Mouse (Mus musculus): ENCODE measurements around the gene Brox. TPM values are rescaled to one million over a fixed set of nuclear protein-coding genes. Genes with fewer than 3 reads are reported as not detected.

Gene Brox
- polyA plus RNA-seq, 1 experiment from 2014 or later, result 40.3 TPM

DNA sequence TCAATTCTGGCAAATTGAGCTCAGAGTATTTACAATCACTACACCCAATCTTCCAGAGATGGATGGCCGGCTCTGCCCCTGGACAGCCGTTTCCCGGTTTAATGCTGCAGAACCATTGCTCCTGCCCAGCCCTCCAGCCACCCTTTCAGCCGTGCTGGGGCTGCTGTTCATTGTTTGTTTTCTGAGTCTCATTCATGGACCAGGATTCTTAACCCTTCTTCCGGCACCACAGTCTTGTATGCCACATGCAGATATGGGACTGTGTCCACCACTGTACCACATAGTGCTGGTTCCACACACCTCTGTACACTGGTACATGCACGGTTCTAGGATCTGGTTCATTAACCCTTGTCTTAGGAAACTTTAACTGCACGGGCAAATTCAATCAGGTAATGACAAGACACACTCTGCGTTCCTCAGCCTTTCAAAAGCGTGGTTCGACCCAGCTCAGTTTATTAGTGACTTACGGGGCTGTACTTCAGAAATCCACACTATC, 63.3 kb downstream of the Brox start:
- 79% methylated on average over 11 of the region's 11 CpGs for WGBS
- H3K36me3 ChIP-seq (ENCODE audit: control insufficient read depth, insufficient read depth, low read length), result no peaks in the 10 kb centered on the region
- H3K27ac ChIP-seq (replicated peaks; ENCODE audit: low read depth, low read length), result no peak overlapping the region
- ATAC-seq (ENCODE audit: insufficient number of reproducible peaks, low FRiP score, low TSS enrichment, low read depth), result no peak
- H3K4me2 ChIP-seq (ENCODE audit: low read depth, severe bottlenecking), result no peak overlapping the region
- no peak overlapping the region for H3K4me3 ChIP-seq (ENCODE audit: low read depth, low read length)
- H3K4me1 ChIP-seq (ENCODE audit: control insufficient read depth, insufficient read depth, low read length), result no peaks in the 10 kb centered on the region
- no peak overlapping the region for H3K9ac ChIP-seq (ENCODE audit: low read length)
- H3K27me3 ChIP-seq (ENCODE audit: control insufficient read depth, insufficient read depth, low read length), result no peaks in the 10 kb centered on the region
- no peak for DNase-seq (ENCODE audit: low spot score)
- H3K9me3 ChIP-seq (ENCODE audit: control insufficient read depth, low read length), result no peaks in the 10 kb centered on the region

DNA sequence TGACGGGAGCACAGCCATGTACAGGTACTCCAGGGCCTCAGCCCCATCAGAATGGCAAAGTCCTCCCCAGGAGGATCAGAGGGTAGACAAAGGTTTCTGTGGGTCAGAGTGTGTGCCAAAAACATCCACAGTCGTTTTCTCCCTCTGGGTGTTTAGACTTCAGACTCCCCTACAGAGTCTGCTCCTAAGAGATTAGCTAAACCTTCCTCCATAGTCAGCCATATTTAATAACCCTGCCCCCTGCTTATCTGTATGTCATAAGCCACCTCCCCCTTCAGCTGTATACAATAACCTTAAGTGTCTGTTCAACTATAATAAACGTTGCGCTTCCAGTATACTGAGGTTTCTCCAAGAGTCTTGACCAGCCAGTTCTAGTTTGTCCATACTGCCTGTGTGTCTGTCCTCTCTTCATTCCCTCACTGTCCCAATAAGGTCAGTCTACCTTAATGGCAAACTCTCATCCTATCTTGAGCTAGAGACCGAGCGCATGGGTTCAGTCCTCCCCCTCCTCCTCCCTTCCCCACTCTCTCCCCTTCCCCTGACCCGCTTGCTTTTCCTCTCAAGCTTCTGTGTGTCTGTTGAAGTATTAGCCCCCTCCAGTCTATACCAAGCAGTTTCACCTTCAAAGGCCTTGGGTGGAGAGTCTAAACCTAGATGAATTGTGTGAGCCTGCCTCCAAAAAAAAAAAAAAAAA, 63.9 kb downstream of the Brox start:
- Histone ChIP-seq H3K4me1 (ENCODE audit: control insufficient read depth, insufficient read depth, low read length) (no peaks in the 10 kb centered on the region), H3K27me3 (ENCODE audit: control insufficient read depth, insufficient read depth, low read length) (no peaks in the 10 kb centered on the region), H3K4me3 (ENCODE audit: low read depth, low read length) (no peak overlapping the region), H3K36me3 (ENCODE audit: control insufficient read depth, insufficient read depth, low read length) (no peaks in the 10 kb centered on the region), H3K4me2 (ENCODE audit: low read depth, severe bottlenecking) (no peak overlapping the region), H3K9me3 (ENCODE audit: control insufficient read depth, low read length) (no peaks in the 10 kb centered on the region), H3K9ac (ENCODE audit: low read length) (no peak overlapping the region), H3K27ac (replicated peaks; ENCODE audit: low read depth, low read length) (no peak overlapping the region)
- DNase-seq (ENCODE audit: low spot score) (no peak), ATAC-seq (ENCODE audit: insufficient number of reproducible peaks, low FRiP score, low TSS enrichment, low read depth) (no peak)
- 78% methylated on average over 7 of the region's 7 CpGs for WGBS

DNA sequence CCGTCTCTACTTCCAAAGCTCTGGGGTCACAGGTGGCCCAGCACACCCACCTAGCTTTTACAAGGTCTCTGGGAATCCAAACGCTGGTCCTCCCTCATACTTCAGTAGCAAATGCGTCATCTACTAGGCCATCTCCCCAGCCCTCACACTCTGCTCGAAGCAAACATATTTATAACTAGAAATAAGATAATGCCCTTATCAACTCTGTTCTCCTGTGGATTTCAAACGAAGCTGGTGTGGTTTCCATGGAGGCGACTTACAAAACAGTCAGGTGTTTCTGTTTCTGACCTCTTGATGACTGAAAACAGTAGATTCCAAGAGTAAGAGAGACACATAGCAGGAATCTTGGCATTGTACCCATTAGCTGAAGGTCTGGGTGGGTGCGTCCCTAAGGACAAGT, 69.6 kb downstream of the Brox start:
- H3K36me3 ChIP-seq (ENCODE audit: control insufficient read depth, insufficient read depth, low read length), result no peaks in the 10 kb centered on the region
- no peak overlapping the region for H3K4me3 ChIP-seq (ENCODE audit: low read depth, low read length)
- H3K27ac ChIP-seq (replicated peaks; ENCODE audit: low read depth, low read length), result no peak overlapping the region
- no peaks in the 10 kb centered on the region for H3K4me1 ChIP-seq (ENCODE audit: control insufficient read depth, insufficient read depth, low read length)
- H3K9ac ChIP-seq (ENCODE audit: low read length), result no peak overlapping the region
- 90% methylated on average over 7 of the region's 7 CpGs for WGBS
- DNase-seq (ENCODE audit: low spot score) (no peak), ATAC-seq (ENCODE audit: insufficient number of reproducible peaks, low FRiP score, low TSS enrichment, low read depth) (no peak)
- H3K27me3 ChIP-seq (ENCODE audit: control insufficient read depth, insufficient read depth, low read length), result no peaks in the 10 kb centered on the region
- H3K4me2 ChIP-seq (ENCODE audit: low read depth, severe bottlenecking), result no peak overlapping the region
- no peaks in the 10 kb centered on the region for H3K9me3 ChIP-seq (ENCODE audit: control insufficient read depth, low read length)

Other genes with a start within 250 kb of the Brox start
- 19.3 and 20.1 TPM in 2 replicates for gene Disp1, start 75.7 kb downstream of the Brox start, polyA plus RNA-seq (2014; fragmentation: Nextera tagmentation; extraction: Ambion mirVana)
- gene Aida, start 679 bp downstream of the Brox start, polyA plus RNA-seq (2014; fragmentation: Nextera tagmentation; extraction: Ambion mirVana), result 26.8 and 42.4 TPM in 2 replicates
- 103 and 115 TPM in 2 replicates for gene Mia3, start 72.3 kb upstream of the Brox start, polyA plus RNA-seq (2014; fragmentation: Nextera tagmentation; extraction: Ambion mirVana)
- 19.2 and 20.7 TPM in 2 replicates for gene Taf1a, start 91.7 kb upstream of the Brox start, polyA plus RNA-seq (2014; fragmentation: Nextera tagmentation; extraction: Ambion mirVana)
- 0.15 TPM in 1 of 2 replicates, not detected in the other for gene Hhipl2, start 120.9 kb upstream of the Brox start, polyA plus RNA-seq (2014; fragmentation: Nextera tagmentation; extraction: Ambion mirVana)

Data from limb, embryonic 11.5 days (tissue).